Comparison of ENCODE assay signal across 18 mouse cellular contexts in genomic region chr7:64040026-64040737, GRCm38 (mm10).
DNase-seq lines count a peak whose midpoint lies in the region; ATAC-seq lines count a peak whose summit lies in the region.
"Had no signal": no experiment of that assay in that cellular context is flagged by ENCODE, and none has a peak within 500 bp of the region (broad histone marks: within the 10 kb centered on the region; RNA-seq: fewer than 3 reads in every experiment).

No protein-coding gene starts in this region.

- ATAC-seq in heart, embryonic 12.5 days (ENCODE audit: insufficient number of reproducible peaks, low FRiP score), result peak; percentile 54; the same call in 1 of the 2 replicates
- peak; percentile 46; the same call in 1 of the 2 replicates for ATAC-seq in intestine, embryonic 16.5 days
- ATAC-seq in megakaryocyte progenitor cell, adult 5-6 weeks (replicated peaks; ENCODE audit: poor library complexity), result peak; percentile 81

- DNase-seq in heart, adult 8-10 months (ENCODE audit: low spot score), result no peak
- peak; percentile 52 for DNase-seq in retina, postnatal 1 day
- DNase-seq in retina, embryonic 14.5 days (ENCODE audit: low spot score), result no peak
- no peak for DNase-seq in thymus, postnatal 0 days (ENCODE audit: low spot score)
- no peak for DNase-seq in layer of hippocampus, postnatal 14 days (ENCODE audit: low spot score in 2 of 2)
- DNase-seq: adrenal gland, adult 2 months; cerebellum, adult 9-10 months; kidney, adult 18-20 months; kidney, postnatal 25 days; lung, adult 18-20 months; right cerebral cortex, postnatal 4 days; thymus, postnatal 14 days had no signal

- peaks cover 28% of the 10 kb centered on the region for H3K4me1 ChIP-seq in heart, embryonic 12.5 days (replicated peaks)
- H3K4me1 ChIP-seq in intestine, embryonic 16.5 days (ENCODE audit: control insufficient read depth, insufficient read depth, low read length), result no peaks in the 10 kb centered on the region
- H3K4me1 ChIP-seq: hindbrain, embryonic 13.5 days; neural tube, embryonic 12.5 days had no signal

- no peaks in the 10 kb centered on the region for H3K27me3 ChIP-seq in heart, embryonic 12.5 days (replicated peaks)
- no peaks in the 10 kb centered on the region for H3K27me3 ChIP-seq in intestine, embryonic 16.5 days (replicated peaks; ENCODE audit: control insufficient read depth, insufficient read depth, low read length)
- H3K27me3 ChIP-seq: hindbrain, embryonic 13.5 days; neural tube, embryonic 12.5 days had no signal

- H3K4me2 ChIP-seq in heart, embryonic 12.5 days, result no peak overlapping the region
- H3K4me2 ChIP-seq in intestine, embryonic 16.5 days (ENCODE audit: low read depth, low read length), result no peak overlapping the region
- H3K4me2 ChIP-seq: hindbrain, embryonic 13.5 days; neural tube, embryonic 12.5 days had no signal

- H3K9me3 ChIP-seq in heart, embryonic 12.5 days (replicated peaks), result peaks cover 6% of the 10 kb centered on the region; the same call in 1 of the 2 replicates
- no peaks in the 10 kb centered on the region for H3K9me3 ChIP-seq in intestine, embryonic 16.5 days (ENCODE audit: control insufficient read depth, low read length)

- 0 out of 2 replicates have a peak overlapping the region, but pooled peaks have one; percentile 12 for H3K27ac ChIP-seq in heart, embryonic 12.5 days (ENCODE audit: poor library complexity, severe bottlenecking)
- H3K27ac ChIP-seq in intestine, embryonic 16.5 days (ENCODE audit: low read length), result no peak overlapping the region
- H3K27ac ChIP-seq: hindbrain, embryonic 13.5 days; macrophage; neural tube, embryonic 12.5 days had no signal

- no peak overlapping the region for H3K9ac ChIP-seq in heart, embryonic 12.5 days
- H3K9ac ChIP-seq in intestine, embryonic 16.5 days (ENCODE audit: low read depth, low read length), result no peak overlapping the region
- H3K9ac ChIP-seq: hindbrain, embryonic 13.5 days; neural tube, embryonic 12.5 days had no signal

- no peak overlapping the region for H3K4me3 ChIP-seq in heart, embryonic 12.5 days
- no peak overlapping the region for H3K4me3 ChIP-seq in intestine, embryonic 16.5 days (ENCODE audit: low read length)
- H3K4me3 ChIP-seq: hindbrain, embryonic 13.5 days; neural tube, embryonic 12.5 days had no signal

- no peaks in the 10 kb centered on the region for H3K36me3 ChIP-seq in heart, embryonic 12.5 days
- H3K36me3 ChIP-seq in intestine, embryonic 16.5 days (ENCODE audit: control insufficient read depth, insufficient read depth, low read length), result no peaks in the 10 kb centered on the region
- H3K36me3 ChIP-seq: hindbrain, embryonic 13.5 days; neural tube, embryonic 12.5 days had no signal

- 65% methylated on average over 7 of the region's 7 CpGs for WGBS in heart, embryonic 12.5 days
- WGBS in intestine, embryonic 16.5 days, result 70% methylated on average over 7 of the region's 7 CpGs
